Comparison of ENCODE assay signal across 9 mouse cellular contexts in the genomic region with DNA sequence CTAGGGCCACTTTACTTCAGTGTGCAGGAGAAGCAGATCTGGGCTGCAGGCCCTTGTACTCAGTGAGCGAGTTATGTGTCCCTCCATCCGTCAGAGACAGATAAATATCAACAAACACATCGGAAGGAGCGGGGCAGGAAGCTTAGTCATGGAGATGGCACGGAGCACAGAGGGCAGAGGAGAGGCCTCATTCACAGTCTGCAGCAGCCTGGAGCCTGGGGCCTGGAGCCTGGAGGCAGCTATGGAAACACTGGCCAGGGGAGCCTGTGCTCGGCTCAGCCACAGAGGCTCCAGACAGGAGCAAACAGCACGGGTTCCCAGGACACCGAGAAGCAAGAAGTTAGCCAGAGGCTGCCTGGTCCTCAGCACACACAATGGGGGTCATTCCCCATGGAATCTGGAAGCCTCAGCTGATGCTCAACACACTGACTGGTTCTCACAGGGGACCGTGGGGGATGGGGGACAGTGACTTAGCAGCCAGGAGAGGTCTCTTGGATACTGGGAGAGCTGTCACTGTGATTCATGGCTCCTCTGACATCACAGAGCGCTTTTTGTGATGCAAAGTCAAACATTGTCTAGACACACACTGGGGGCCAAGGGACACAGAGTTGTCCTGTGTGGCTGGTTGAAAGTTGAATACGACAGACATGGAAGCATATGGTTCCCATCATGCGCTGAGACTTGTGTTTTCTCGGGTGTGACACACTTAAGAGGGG.
DNase-seq lines count a peak whose midpoint lies in the region; ATAC-seq lines count a peak whose summit lies in the region.
"Had no signal": no experiment of that assay in that cellular context is flagged by ENCODE, and none has a peak within 500 bp of the region (broad histone marks: within the 10 kb centered on the region; RNA-seq: fewer than 3 reads in every experiment).

No protein-coding gene starts in this region.

- no peak overlapping the region for H3K27ac ChIP-seq in kidney, embryonic 14.5 days (ENCODE audit: low read depth, low read length)
- no peak overlapping the region for H3K27ac ChIP-seq in lung, embryonic 16.5 days (ENCODE audit: low read length)
- H3K27ac ChIP-seq in stomach, embryonic 14.5 days (ENCODE audit: low read length), result 0 out of 2 replicates have a peak overlapping the region, but pooled peaks have one; percentile 48
- no peak overlapping the region for H3K27ac ChIP-seq in liver, embryonic 11.5 days (ENCODE audit: low read depth, low read length)

- peaks cover 18% of the 10 kb centered on the region for H3K4me1 ChIP-seq in kidney, embryonic 14.5 days (ENCODE audit: control insufficient read depth, insufficient read depth, low read length)
- peaks cover 9% of the 10 kb centered on the region; the same call in 1 of the 2 replicates for H3K4me1 ChIP-seq in lung, embryonic 16.5 days (replicated peaks; ENCODE audit: control insufficient read depth, insufficient read depth, low read length)
- peaks cover 5% of the 10 kb centered on the region for H3K4me1 ChIP-seq in stomach, embryonic 14.5 days (ENCODE audit: control insufficient read depth, insufficient read depth, low read length)
- peaks cover 15% of the 10 kb centered on the region for H3K4me1 ChIP-seq in liver, embryonic 11.5 days (replicated peaks; ENCODE audit: control insufficient read depth, insufficient read depth, low read length)

- no peaks in the 10 kb centered on the region for H3K27me3 ChIP-seq in kidney, embryonic 14.5 days (ENCODE audit: control insufficient read depth, insufficient read depth, low read length)
- no peaks in the 10 kb centered on the region for H3K27me3 ChIP-seq in lung, embryonic 16.5 days (ENCODE audit: control insufficient read depth, insufficient read depth, low read depth, low read length)
- H3K27me3 ChIP-seq in stomach, embryonic 14.5 days (ENCODE audit: control insufficient read depth, insufficient read depth, low read length), result no peaks in the 10 kb centered on the region
- H3K27me3 ChIP-seq in liver, embryonic 11.5 days (replicated peaks; ENCODE audit: control insufficient read depth, insufficient read depth, low read length), result no peaks in the 10 kb centered on the region

- WGBS in kidney, embryonic 14.5 days, result 28% methylated on average over 13 of the region's 13 CpGs
- 26% methylated on average over 13 of the region's 13 CpGs for WGBS in lung, embryonic 16.5 days
- WGBS in stomach, embryonic 14.5 days, result 24% methylated on average over 13 of the region's 13 CpGs
- WGBS in liver, embryonic 11.5 days, result 53% methylated on average over 13 of the region's 13 CpGs

- no peak overlapping the region for H3K4me3 ChIP-seq in kidney, embryonic 14.5 days (ENCODE audit: low read length)
- H3K4me3 ChIP-seq in lung, embryonic 16.5 days (ENCODE audit: low read length), result no peak overlapping the region
- no peak overlapping the region for H3K4me3 ChIP-seq in stomach, embryonic 14.5 days (ENCODE audit: low read depth, low read length)
- H3K4me3 ChIP-seq in liver, embryonic 11.5 days (ENCODE audit: low read depth, low read length), result no peak overlapping the region

- no peaks in the 10 kb centered on the region for H3K36me3 ChIP-seq in kidney, embryonic 14.5 days (ENCODE audit: control insufficient read depth, insufficient read depth, low read length)
- H3K36me3 ChIP-seq in lung, embryonic 16.5 days (ENCODE audit: control insufficient read depth, insufficient read depth, low read length), result no peaks in the 10 kb centered on the region
- H3K36me3 ChIP-seq in stomach, embryonic 14.5 days (ENCODE audit: control insufficient read depth, insufficient read depth, low read length), result no peaks in the 10 kb centered on the region
- no peaks in the 10 kb centered on the region for H3K36me3 ChIP-seq in liver, embryonic 11.5 days (ENCODE audit: control insufficient read depth, insufficient read depth, low read length)

- no peak for DNase-seq in kidney, postnatal 14 days
- DNase-seq in embryo, embryonic 9.5 days (ENCODE audit: extremely low spot score), result peak; percentile 69
- no peak for DNase-seq in liver, embryonic 11.5 days (ENCODE audit: low spot score)
- DNase-seq in adrenal gland, postnatal 10 days, result no peak
- DNase-seq: thymus, adult 2 months had no signal

- H3K9me3 ChIP-seq in kidney, embryonic 14.5 days (ENCODE audit: control insufficient read depth, low read length), result peaks cover 9% of the 10 kb centered on the region; the same call in 1 of the 2 replicates
- H3K9me3 ChIP-seq in lung, embryonic 16.5 days (ENCODE audit: control insufficient read depth, low read length), result no peaks in the 10 kb centered on the region
- no peaks in the 10 kb centered on the region for H3K9me3 ChIP-seq in stomach, embryonic 14.5 days (ENCODE audit: control insufficient read depth, low read depth, low read length)
- no peaks in the 10 kb centered on the region for H3K9me3 ChIP-seq in liver, embryonic 11.5 days (ENCODE audit: control insufficient read depth, low read length)

- H3K9ac ChIP-seq in kidney, embryonic 14.5 days (ENCODE audit: low read depth, low read length), result no peak overlapping the region
- H3K9ac ChIP-seq in lung, embryonic 16.5 days (ENCODE audit: low read length), result no peak overlapping the region
- no peak overlapping the region for H3K9ac ChIP-seq in stomach, embryonic 14.5 days (replicated peaks; ENCODE audit: low read depth, low read length)
- H3K9ac ChIP-seq in liver, embryonic 11.5 days (ENCODE audit: low read depth, low read length), result no peak overlapping the region

- ATAC-seq in kidney, embryonic 14.5 days (ENCODE audit: low FRiP score, low TSS enrichment), result peak; percentile 52
- ATAC-seq in lung, embryonic 16.5 days (ENCODE audit: low read depth), result peak; percentile 72
- ATAC-seq in stomach, embryonic 14.5 days (ENCODE audit: insufficient number of reproducible peaks, insufficient read depth, low FRiP score, low read depth), result no peak
- no peak; the same call in 1 of the 2 replicates for ATAC-seq in liver, embryonic 11.5 days (replicated peaks; ENCODE audit: low FRiP score)
- ATAC-seq in CD4-positive, CD25-positive, alpha-beta regulatory T cell, adult 4 months, result no peak

- H3K4me2 ChIP-seq in kidney, embryonic 14.5 days (replicated peaks; ENCODE audit: low read depth, low read length), result no peak overlapping the region
- no peak overlapping the region for H3K4me2 ChIP-seq in lung, embryonic 16.5 days (ENCODE audit: low read depth, low read length)
- no peak overlapping the region for H3K4me2 ChIP-seq in stomach, embryonic 14.5 days (replicated peaks; ENCODE audit: low read depth, low read length)
- H3K4me2 ChIP-seq in liver, embryonic 11.5 days, result no peak overlapping the region

Comparison
In these comparisons a context has a peak if more than half of its experiments do, and no peak if none do; other contexts are left out.
1. ATAC-seq: peak in kidney, embryonic 14.5 days (single experiment) and lung, embryonic 16.5 days (single experiment); none in stomach, embryonic 14.5 days (single experiment), liver, embryonic 11.5 days (single experiment) and CD4-positive, CD25-positive, alpha-beta regulatory T cell, adult 4 months (single experiment).